Mouse (Mus musculus): ENCODE data around the gene Crebbp.

DNA sequence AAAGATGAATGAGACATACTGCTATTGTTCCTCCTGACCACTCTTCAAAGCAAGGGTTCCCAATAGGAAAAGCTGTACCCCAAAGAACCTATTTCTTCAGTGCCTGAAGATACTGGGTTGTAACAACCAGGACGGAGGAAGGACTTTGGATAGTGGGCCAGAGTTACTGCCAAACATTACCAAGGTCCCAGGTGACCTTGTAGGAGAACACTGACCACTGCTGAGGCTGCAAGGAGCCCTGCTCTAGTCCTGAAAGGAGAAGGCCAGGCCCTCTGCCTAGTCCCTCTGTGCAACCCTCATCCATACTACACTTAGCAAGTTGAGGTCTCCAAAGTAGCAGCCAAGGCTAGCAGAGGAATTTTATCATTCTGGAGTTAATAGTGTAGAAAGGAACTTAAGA, 60.7 kb downstream of the Crebbp start:
- no peak for TF ChIP-seq CTCF (IDR thresholded peaks at IDR 0.05)
- TF ChIP-seq POLR2A (IDR thresholded peaks at IDR 0.05; ENCODE audit: insufficient read depth, low read depth, low read length), result no peak
- no peak for TF ChIP-seq EP300 (IDR thresholded peaks at IDR 0.05; ENCODE audit: insufficient read depth, low read depth, low read length)
